Mouse (Mus musculus) ovary, adult 18-20 months (tissue): ENCODE results near the gene Bbof1.

Experiments used
- DNase-seq: peaks from one replicate; pipeline ENCODE4 v3.0.0; 2022; ENCODE audit warnings: low spot score, mixed read lengths

Gene Bbof1

GRCm38 (mm10) chr12:84408819-84409507 lies at the start of gene Bbof1, which contains the start of gene Entpd5:
TSS of gene Bbof1 (plus strand) at chr12:84409071.
TSS of gene Entpd5 (minus strand) at chr12:84409029.
- DNase-seq: peak; percentile 72

- DNase-seq: peak; percentile 93
Observed at GRCm38 (mm10) chr12:84361555-84362489, 47.0 kb upstream of the Bbof1 start, which contains the start of the genes Coq6 and Fam161b. TSS of gene Coq6 (plus strand) at chr12:84361657. TSS of gene Fam161b (minus strand) at chr12:84361833.

- no peak for DNase-seq
Observed at GRCm38 (mm10) chr12:84362872-84363271, 46.0 kb upstream of the Bbof1 start.

- DNase-seq: no peak
Observed at GRCm38 (mm10) chr12:84364291-84364690, 44.6 kb upstream of the Bbof1 start.

- DNase-seq: no peak
Observed at GRCm38 (mm10) chr12:84365137-84365536, 43.7 kb upstream of the Bbof1 start.

DNA sequence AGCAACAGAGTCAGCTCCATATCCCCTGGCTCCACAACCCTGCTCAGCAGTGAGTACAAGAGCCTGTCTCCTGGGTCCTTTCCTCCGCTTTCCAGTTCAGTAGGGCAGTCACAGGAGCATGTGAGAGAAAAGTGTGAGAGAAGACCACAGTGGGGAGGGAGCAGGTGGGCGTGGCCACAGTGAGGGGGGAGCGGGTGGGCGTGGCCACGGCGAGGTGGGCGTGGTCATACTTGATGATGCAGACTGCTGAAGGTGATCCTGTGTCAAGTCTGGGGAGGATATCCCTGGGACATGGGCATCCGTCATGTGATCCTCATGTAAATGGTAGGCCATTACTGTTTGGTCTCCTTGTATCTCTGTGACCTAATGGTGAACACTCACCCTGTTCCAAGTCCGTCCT lies 41.9 kb upstream of the Bbof1 start:
- DNase-seq: no peak

DNA sequence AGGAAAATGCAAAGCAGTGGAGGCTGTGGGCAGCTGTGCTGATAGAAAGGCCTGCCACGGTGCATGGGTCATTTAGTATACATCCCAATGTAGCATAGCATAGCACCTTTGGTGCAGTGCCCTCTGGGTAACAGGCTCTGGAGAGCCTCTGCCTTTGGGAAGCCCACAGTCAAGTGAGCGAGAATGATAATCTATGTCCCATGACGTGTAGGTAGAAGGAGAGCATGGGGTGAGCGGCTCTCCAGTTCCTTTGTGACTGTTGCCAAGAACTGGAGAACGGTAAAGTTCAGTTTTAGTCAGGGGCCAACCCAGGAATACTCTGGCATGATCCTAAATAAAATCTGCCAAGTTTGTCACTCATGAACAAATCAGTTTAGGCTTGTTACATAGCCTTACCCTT lies 37.2 kb upstream of the Bbof1 start:
- DNase-seq: no peak

GRCm38 (mm10) chr12:84373831-84374481 lies 34.9 kb upstream of the Bbof1 start:
- no peak for DNase-seq

GRCm38 (mm10) chr12:84382369-84382768 lies 26.5 kb upstream of the Bbof1 start:
- no peak for DNase-seq

GRCm38 (mm10) chr12:84384644-84385081 lies 24.2 kb upstream of the Bbof1 start:
- no peak for DNase-seq

DNA sequence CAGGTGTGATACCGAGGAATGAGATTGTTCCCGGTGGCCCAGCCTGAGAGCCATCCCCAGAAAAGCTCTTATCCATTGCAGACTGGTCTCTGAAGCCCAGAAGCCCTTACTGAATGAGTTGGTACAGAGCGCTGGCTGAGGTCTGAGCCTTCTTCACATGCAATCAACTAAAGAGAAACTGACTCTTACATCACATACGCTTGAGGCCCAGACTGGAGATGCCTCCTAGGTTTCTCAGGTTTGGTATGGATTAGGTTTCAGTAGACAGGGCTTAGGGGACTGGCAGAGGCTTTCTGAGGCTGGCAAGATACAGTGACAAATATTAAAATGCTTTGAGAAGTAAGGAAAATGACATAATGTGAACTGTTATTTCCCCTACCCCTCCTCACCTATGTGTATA lies 23.5 kb upstream of the Bbof1 start:
- DNase-seq: no peak

DNA sequence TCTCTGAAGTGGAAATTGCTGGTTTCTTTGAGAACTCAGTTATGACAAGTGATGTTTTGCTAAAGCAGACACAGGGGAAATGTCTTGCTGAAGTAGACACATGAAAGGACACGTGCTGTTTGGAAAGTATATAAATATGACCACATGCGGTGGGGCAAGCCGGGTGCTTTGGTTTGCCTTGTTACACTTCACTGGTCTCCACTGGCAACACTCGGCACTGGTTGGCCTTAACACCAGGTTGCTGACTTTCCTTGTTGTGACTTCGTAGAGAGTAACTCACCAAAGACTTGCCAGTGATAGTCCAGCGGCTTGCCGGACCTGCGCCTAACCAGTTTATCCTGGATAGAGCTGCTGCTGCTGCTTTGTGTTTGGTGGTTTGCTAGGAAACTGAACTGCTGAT lies 20.8 kb upstream of the Bbof1 start:
- no peak for DNase-seq

- DNase-seq: no peak
Observed at GRCm38 (mm10) chr12:84388774-84389400, 20.0 kb upstream of the Bbof1 start.

- DNase-seq: no peak
Observed at GRCm38 (mm10) chr12:84390336-84390735, 18.5 kb upstream of the Bbof1 start.

DNA sequence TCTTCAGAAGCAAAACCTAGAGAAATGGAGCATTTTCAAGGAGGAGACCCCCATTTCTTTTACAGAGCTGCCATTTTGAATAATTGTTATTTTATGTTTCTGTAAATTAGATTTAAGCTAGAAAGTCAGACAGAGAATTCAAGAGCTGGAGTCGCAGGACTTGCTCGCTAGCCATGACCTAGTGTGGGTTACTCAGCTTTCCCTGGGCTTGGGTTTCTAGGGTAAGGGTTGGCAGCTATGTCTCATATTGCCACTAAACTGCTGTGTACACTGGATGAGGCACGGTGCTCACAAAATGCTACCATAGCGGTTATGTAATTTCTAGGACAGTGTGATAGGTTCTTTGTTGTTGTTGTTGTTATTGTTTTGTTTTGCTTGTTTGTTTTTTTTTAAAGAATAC lies 16.2 kb upstream of the Bbof1 start:
- no peak for DNase-seq

- DNase-seq: no peak
Observed at GRCm38 (mm10) chr12:84393847-84394246, 15.0 kb upstream of the Bbof1 start.

- DNase-seq: no peak
Observed at GRCm38 (mm10) chr12:84396947-84397679, 11.8 kb upstream of the Bbof1 start.

- DNase-seq: no peak
Observed at GRCm38 (mm10) chr12:84397685-84398084, 11.2 kb upstream of the Bbof1 start.

GRCm38 (mm10) chr12:84398629-84399028 lies 10.2 kb upstream of the Bbof1 start:
- no peak for DNase-seq

GRCm38 (mm10) chr12:84399135-84399534 lies 9.7 kb upstream of the Bbof1 start:
- no peak for DNase-seq

GRCm38 (mm10) chr12:84399663-84400062 lies 9.2 kb upstream of the Bbof1 start:
- DNase-seq: no peak
